Mouse (Mus musculus): ENCODE measurements around the gene Cfap97d2. TPM values are rescaled to one million over a fixed set of nuclear protein-coding genes. Genes with fewer than 3 reads are reported as not detected.

Cfap97d2 gene
- polyA plus RNA-seq, 1 experiment from 2014 or later, result not detected

- no peak overlapping the region for H3K27ac ChIP-seq
- no peak overlapping the region for H3K4me3 ChIP-seq
- no peak overlapping the region for H3K4me2 ChIP-seq
- H3K27me3 ChIP-seq, result 0 out of 2 replicates have a peak, but pooled peaks cover 3% of the 10 kb centered on the region
- 89% methylated on average over 5 of the region's 5 CpGs for WGBS
- peaks cover 10% of the 10 kb centered on the region for H3K4me1 ChIP-seq
- ATAC-seq (ENCODE audit: insufficient number of reproducible peaks, low FRiP score, low TSS enrichment, low read depth), result no peak
- H3K9ac ChIP-seq, result no peak overlapping the region
- H3K9me3 ChIP-seq, result no peaks in the 10 kb centered on the region
- no peaks in the 10 kb centered on the region for H3K36me3 ChIP-seq
These were observed 16.4 kb upstream of the Cfap97d2 start for GRCm38 (mm10) chr8:13689331-13689730.

GRCm38 (mm10) chr8:13692302-13693066 lies 13.2 kb upstream of the Cfap97d2 start:
- no peak overlapping the region for H3K4me3 ChIP-seq
- no peak overlapping the region for H3K27ac ChIP-seq
- no peak overlapping the region for H3K9ac ChIP-seq
- no peak overlapping the region for H3K4me2 ChIP-seq
- no peaks in the 10 kb centered on the region for H3K36me3 ChIP-seq
- WGBS, result 52% methylated on average over 10 of the region's 10 CpGs
- peaks cover 4% of the 10 kb centered on the region; the same call in 1 of the 2 replicates for H3K4me1 ChIP-seq
- no peaks in the 10 kb centered on the region for H3K9me3 ChIP-seq
- 0 out of 2 replicates have a peak, but pooled peaks cover 3% of the 10 kb centered on the region for H3K27me3 ChIP-seq
- no peak for ATAC-seq (ENCODE audit: insufficient number of reproducible peaks, low FRiP score, low TSS enrichment, low read depth)

DNA sequence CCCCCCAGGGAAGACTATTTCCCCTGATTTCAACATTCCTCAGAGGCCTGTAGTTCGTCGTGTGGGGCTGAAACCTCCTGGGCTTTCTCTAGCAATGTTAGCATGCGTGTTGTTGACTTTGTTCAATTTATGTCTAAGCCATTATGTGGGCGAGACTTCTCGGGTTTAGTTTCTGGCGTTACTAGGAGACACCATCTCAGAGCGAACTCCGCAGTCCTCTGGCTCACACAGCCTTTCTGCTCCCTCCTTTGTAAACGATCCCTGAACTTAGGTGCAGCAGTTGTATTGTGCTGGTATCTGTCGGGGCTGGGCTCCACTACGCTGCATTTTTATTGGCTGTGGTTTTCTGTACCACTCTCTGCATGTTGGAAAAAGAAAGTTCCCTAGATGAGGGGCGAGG lies 11.0 kb upstream of the Cfap97d2 start:
- Histone ChIP-seq H3K4me3 (no peak overlapping the region), H3K36me3 (no peaks in the 10 kb centered on the region), H3K9ac (no peak overlapping the region), H3K27me3 (0 out of 2 replicates have a peak, but pooled peaks cover 3% of the 10 kb centered on the region), H3K4me2 (no peak overlapping the region), H3K27ac (no peak overlapping the region), H3K4me1 (no peaks in the 10 kb centered on the region), H3K9me3 (no peaks in the 10 kb centered on the region)
- WGBS, result 51% methylated on average over 12 of the region's 12 CpGs
- ATAC-seq (ENCODE audit: insufficient number of reproducible peaks, low FRiP score, low TSS enrichment, low read depth), result no peak

- Histone ChIP-seq H3K4me3 (no peak overlapping the region), H3K4me1 (no peaks in the 10 kb centered on the region), H3K36me3 (no peaks in the 10 kb centered on the region), H3K27me3 (0 out of 2 replicates have a peak, but pooled peaks cover 3% of the 10 kb centered on the region), H3K9me3 (no peaks in the 10 kb centered on the region), H3K4me2 (no peak overlapping the region), H3K9ac (no peak overlapping the region), H3K27ac (no peak overlapping the region; the same call in 1 of the 2 replicates)
- whole genome bisulfite sequencing, result 85% methylated on average over 10 of the region's 10 CpGs
- ATAC-seq (ENCODE audit: insufficient number of reproducible peaks, low FRiP score, low TSS enrichment, low read depth), result no peak
These were observed 10.4 kb upstream of the Cfap97d2 start for GRCm38 (mm10) chr8:13695203-13695867.

GRCm38 (mm10) chr8:13696157-13696556 lies 9.5 kb upstream of the Cfap97d2 start:
- Histone ChIP-seq H3K36me3 (no peaks in the 10 kb centered on the region), H3K9me3 (no peaks in the 10 kb centered on the region), H3K4me3 (no peak overlapping the region), H3K4me2 (no peak overlapping the region), H3K4me1 (no peaks in the 10 kb centered on the region), H3K9ac (no peak overlapping the region), H3K27me3 (0 out of 2 replicates have a peak, but pooled peaks cover 3% of the 10 kb centered on the region), H3K27ac (no peak overlapping the region)
- 75% methylated on average over 4 of the region's 4 CpGs for WGBS
- ATAC-seq (ENCODE audit: insufficient number of reproducible peaks, low FRiP score, low TSS enrichment, low read depth), result no peak

GRCm38 (mm10) chr8:13697196-13697595 lies 8.5 kb upstream of the Cfap97d2 start:
- 67% methylated on average over 8 of the region's 8 CpGs for WGBS
- no peak for ATAC-seq (ENCODE audit: insufficient number of reproducible peaks, low FRiP score, low TSS enrichment, low read depth)
- no peaks in the 10 kb centered on the region for H3K4me1 ChIP-seq
- H3K4me2 ChIP-seq, result no peak overlapping the region
- H3K9me3 ChIP-seq, result no peaks in the 10 kb centered on the region
- no peak overlapping the region for H3K9ac ChIP-seq
- no peak overlapping the region for H3K4me3 ChIP-seq
- H3K27ac ChIP-seq, result no peak overlapping the region
- 0 out of 2 replicates have a peak, but pooled peaks cover 3% of the 10 kb centered on the region for H3K27me3 ChIP-seq
- H3K36me3 ChIP-seq, result no peaks in the 10 kb centered on the region

DNA sequence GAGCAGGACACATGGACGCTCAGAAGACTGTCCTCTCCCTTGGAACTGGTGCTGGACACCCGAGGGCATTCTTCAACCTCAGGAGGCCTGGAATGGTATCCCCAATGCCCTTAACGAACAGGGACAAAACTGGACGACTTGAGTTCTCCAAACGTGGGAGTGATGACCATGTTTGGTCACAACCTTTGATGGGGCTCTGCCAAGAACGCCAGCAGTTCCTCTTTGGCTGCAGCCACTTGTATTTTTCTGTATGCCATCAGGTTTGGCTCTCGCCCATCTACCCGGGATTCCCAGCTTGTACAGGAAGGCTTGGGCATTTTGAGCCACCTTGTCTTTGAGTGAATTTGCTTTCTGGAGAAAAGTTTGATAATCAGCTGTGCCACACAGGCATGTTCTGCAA lies 8.0 kb upstream of the Cfap97d2 start:
- WGBS, result 74% methylated on average over 8 of the region's 8 CpGs
- H3K9me3 ChIP-seq, result no peaks in the 10 kb centered on the region
- ATAC-seq (ENCODE audit: insufficient number of reproducible peaks, low FRiP score, low TSS enrichment, low read depth), result no peak

DNA sequence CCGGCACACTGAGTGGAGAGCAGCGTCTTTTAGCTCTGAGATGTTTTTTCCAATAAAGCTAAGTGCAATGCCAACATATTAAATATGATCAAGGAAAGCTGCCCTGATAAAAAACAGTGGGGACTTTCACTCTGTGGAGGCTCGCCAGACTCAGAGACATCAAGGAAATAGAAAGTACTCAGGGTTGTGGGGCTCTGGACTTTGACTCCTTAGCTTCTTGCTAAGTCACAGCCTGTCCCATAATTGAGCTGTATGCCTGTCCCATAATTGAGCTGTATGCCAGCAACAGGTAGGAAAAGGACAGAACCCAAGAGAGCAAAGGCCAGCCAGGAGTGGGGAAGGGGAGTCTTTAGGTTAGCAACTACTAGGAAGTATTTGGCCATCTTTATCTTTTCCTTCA lies 7.4 kb upstream of the Cfap97d2 start:
- no peak overlapping the region for H3K9ac ChIP-seq
- H3K4me1 ChIP-seq, result 0 out of 2 replicates have a peak, but pooled peaks cover 2% of the 10 kb centered on the region
- no peak overlapping the region for H3K27ac ChIP-seq
- no peak overlapping the region for H3K4me2 ChIP-seq
- H3K4me3 ChIP-seq, result no peak overlapping the region
- no peaks in the 10 kb centered on the region for H3K27me3 ChIP-seq
- no peak for ATAC-seq (ENCODE audit: insufficient number of reproducible peaks, low FRiP score, low TSS enrichment, low read depth)
- no peaks in the 10 kb centered on the region for H3K9me3 ChIP-seq
- 69% methylated on average over 3 of the region's 3 CpGs for WGBS
- no peaks in the 10 kb centered on the region for H3K36me3 ChIP-seq

More for the DNA sequence above, 8.0 kb upstream of the Cfap97d2 start:
- Histone ChIP-seq H3K4me1 (0 out of 2 replicates have a peak, but pooled peaks cover 2% of the 10 kb centered on the region), H3K27me3 (no peaks in the 10 kb centered on the region), H3K27ac (no peak overlapping the region), H3K36me3 (no peaks in the 10 kb centered on the region), H3K4me2 (no peak overlapping the region), H3K4me3 (no peak overlapping the region), H3K9ac (no peak overlapping the region)

GRCm38 (mm10) chr8:13699323-13699949 lies 6.3 kb upstream of the Cfap97d2 start:
- Histone ChIP-seq H3K36me3 (no peaks in the 10 kb centered on the region), H3K4me3 (no peak overlapping the region), H3K4me2 (no peak overlapping the region), H3K4me1 (0 out of 2 replicates have a peak, but pooled peaks cover 2% of the 10 kb centered on the region), H3K9me3 (no peaks in the 10 kb centered on the region), H3K27ac (no peak overlapping the region), H3K9ac (no peak overlapping the region), H3K27me3 (no peaks in the 10 kb centered on the region)
- no peak for ATAC-seq (ENCODE audit: insufficient number of reproducible peaks, low FRiP score, low TSS enrichment, low read depth)
- WGBS, result 82% methylated on average over 5 of the region's 5 CpGs

GRCm38 (mm10) chr8:13702755-13703154 lies 2.9 kb upstream of the Cfap97d2 start:
- WGBS, result 60% methylated on average over 4 of the region's 4 CpGs
- H3K27ac ChIP-seq, result no peak overlapping the region
- ATAC-seq (ENCODE audit: insufficient number of reproducible peaks, low FRiP score, low TSS enrichment, low read depth), result no peak
- peaks cover 8% of the 10 kb centered on the region; the same call in 1 of the 2 replicates for H3K4me1 ChIP-seq
- H3K9me3 ChIP-seq, result no peaks in the 10 kb centered on the region
- H3K4me2 ChIP-seq, result no peak overlapping the region
- H3K36me3 ChIP-seq, result no peaks in the 10 kb centered on the region
- no peaks in the 10 kb centered on the region for H3K27me3 ChIP-seq
- H3K4me3 ChIP-seq, result no peak overlapping the region
- no peak overlapping the region for H3K9ac ChIP-seq

DNA sequence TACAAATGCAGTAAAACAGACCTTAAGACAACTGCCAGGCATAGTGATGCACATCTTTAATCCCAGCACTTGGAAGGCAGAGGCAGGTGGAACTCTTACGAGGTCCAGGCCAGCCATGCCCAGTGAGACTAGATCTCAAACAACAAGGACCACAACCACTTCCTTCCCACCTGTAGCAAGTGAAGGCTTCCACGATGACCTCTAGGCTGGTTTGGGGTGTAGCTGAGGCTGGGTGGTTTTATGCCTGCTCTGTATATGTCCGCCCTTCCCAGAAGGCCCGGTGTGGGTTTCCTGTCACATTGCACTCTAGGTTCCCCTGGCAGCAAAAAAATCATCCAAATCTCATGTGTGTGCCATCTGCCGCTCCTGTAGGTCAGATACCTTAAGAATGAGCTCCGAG lies 1.9 kb upstream of the Cfap97d2 start:
- no peaks in the 10 kb centered on the region for H3K36me3 ChIP-seq
- WGBS, result 90% methylated on average over 6 of the region's 6 CpGs
- no peak overlapping the region for H3K4me2 ChIP-seq
- no peak for ATAC-seq (ENCODE audit: insufficient number of reproducible peaks, low FRiP score, low TSS enrichment, low read depth)
- H3K9ac ChIP-seq, result no peak overlapping the region
- H3K27ac ChIP-seq, result no peak overlapping the region
- no peaks in the 10 kb centered on the region for H3K9me3 ChIP-seq
- H3K4me1 ChIP-seq, result peaks cover 8% of the 10 kb centered on the region; the same call in 1 of the 2 replicates
- H3K27me3 ChIP-seq, result no peaks in the 10 kb centered on the region
- H3K4me3 ChIP-seq, result no peak overlapping the region

DNA sequence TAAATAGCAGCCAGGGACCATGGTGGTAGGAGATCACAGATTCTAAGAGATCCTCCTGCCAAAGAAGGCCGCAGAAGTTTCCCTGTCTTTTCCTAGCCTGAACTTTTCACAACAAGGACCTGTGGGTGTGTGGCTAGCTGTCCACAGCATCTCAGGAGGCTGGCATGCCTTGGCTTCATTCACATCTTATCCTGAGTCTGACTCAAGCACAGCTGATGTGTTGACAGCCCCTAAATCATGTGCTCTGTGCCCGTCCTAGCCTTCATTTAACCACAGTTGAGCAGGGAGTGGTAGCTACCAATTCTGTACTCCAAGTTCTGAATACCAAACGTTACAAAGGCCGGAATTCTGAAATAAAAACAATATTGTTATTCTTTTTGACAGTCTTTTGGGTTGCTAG lies 1.4 kb upstream of the Cfap97d2 start:
- Histone ChIP-seq H3K27ac (no peak overlapping the region), H3K9me3 (no peaks in the 10 kb centered on the region), H3K4me1 (peaks cover 8% of the 10 kb centered on the region; the same call in 1 of the 2 replicates), H3K36me3 (no peaks in the 10 kb centered on the region), H3K4me2 (no peak overlapping the region), H3K9ac (no peak overlapping the region), H3K27me3 (no peaks in the 10 kb centered on the region), H3K4me3 (no peak overlapping the region)
- ATAC-seq (ENCODE audit: insufficient number of reproducible peaks, low FRiP score, low TSS enrichment, low read depth), result no peak
- WGBS, result 78% methylated on average over 4 of the region's 4 CpGs

All from limb, embryonic 15.5 days (tissue).